Mouse (Mus musculus) liver, adult 2 months (tissue): ENCODE results near the gene Hoxc5.

Experiments
- CTCF ChIP-seq: fragments of 200-500 bp; IDR thresholded peaks from 2 replicates; pipeline ENCODE4 v1.5.1; 2011; ENCODE audit warnings: low read depth, low read length, control low read depth
- POLR2A ChIP-seq: fragments of 200-500 bp; IDR thresholded peaks from 2 replicates; pipeline ENCODE4 v1.6.1; 2011; ENCODE audit warnings: low read length, control low read depth; ENCODE audit not compliant: insufficient read depth; ENCODE audit errors: extremely low read depth

GRCm38 (mm10) chr15:103037579-103037978, 70.3 kb downstream of the Hoxc5 start:
- TF ChIP-seq CTCF (no peak), POLR2A (no peak)
